Mouse (Mus musculus): ENCODE data around the gene Gm20820.
"Not testable (repeated sequence)": the region's sequence is repeated elsewhere in the genome, so short reads cannot be mapped to it uniquely, and the experiment has no call there.

Gene Gm20820

GRCm38 (mm10) chrY:86061472-86061871 lies at the start of gene Gm20820:
Gene Gm20820 (plus strand): TSS chrY:86061772.
- not testable (repeated sequence) for DNase-seq

All from thymus, postnatal 25 days (tissue).